Mouse (Mus musculus): Measurements from ENCODE around the gene Gadl1.

- TF ChIP-seq GATA1 (IDR thresholded peaks at IDR 0.05; ENCODE audit: borderline replicate concordance, low read length), result no peak
- no peak for TF ChIP-seq FLI1 (IDR thresholded peaks at IDR 0.05; ENCODE audit: low read length)
Observed at GRCm38 (mm10) chr9:116091921-116092320, 182.7 kb downstream of the Gadl1 start.
